Mouse (Mus musculus): ENCODE data around the gene Rfpl4.

- TF ChIP-seq CTCF (IDR thresholded peaks at IDR 0.05; ENCODE audit: low read depth) (no peak), EP300 (IDR thresholded peaks at IDR 0.05; ENCODE audit: low read depth) (no peak)
These were observed 15.6 kb downstream of the Rfpl4 start for GRCm38 (mm10) chr7:5101066-5101663.

Measured in heart, postnatal 0 days (tissue).